Mouse (Mus musculus): ENCODE data around the gene Slc25a22. TPM values are rescaled to one million over a fixed set of nuclear protein-coding genes. Genes with fewer than 3 reads are reported as not detected.

Slc25a22 gene
- total and polyA plus RNA-seq, 3 experiments, result 6.5 to 31.5 (median 16.1) TPM

DNA sequence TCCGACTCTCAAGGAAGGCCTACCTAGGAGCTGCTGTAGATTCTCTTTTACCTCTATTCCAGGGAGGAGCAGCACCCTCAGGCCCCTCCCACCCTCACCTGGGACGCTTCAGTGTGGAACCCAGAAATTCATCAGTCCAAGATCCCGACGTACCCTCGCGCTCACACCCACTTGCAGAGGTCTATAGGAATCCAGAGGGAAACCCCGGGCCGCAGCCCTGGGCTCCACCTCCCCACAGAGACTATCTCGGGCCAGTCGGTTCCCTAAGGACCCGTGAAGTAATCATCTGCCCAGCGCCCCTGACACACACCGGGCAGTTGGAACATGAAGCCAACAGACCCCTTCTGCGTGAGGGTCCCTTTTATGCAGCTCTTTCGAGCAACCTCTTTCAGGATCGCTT is 24.4 kb downstream of the Slc25a22 start:
- DNase-seq (ENCODE audit: extremely low read depth), result no peak
- Histone ChIP-seq H3K4me1 (ENCODE audit: control insufficient read depth in 1 of 2, insufficient read depth in 2 of 2) (peaks cover 8 to 32% of the 10 kb centered on the region in 2 experiments), H3K4me3 (replicated peaks in 1 of 3; ENCODE audit: low read depth in 2 of 3, low read length in 2 of 3, poor library complexity in 1 of 3) (peak overlapping the region; percentile 69 to 89 (median 79)), H3K4me2 (ENCODE audit: insufficient read depth, low read depth, poor library complexity, severe bottlenecking) (peak overlapping the region; percentile 75), H3K27ac (ENCODE audit: insufficient read depth, low read depth) (no peak overlapping the region), H3K27me3 (replicated peaks) (no peaks in the 10 kb centered on the region), H3K79me2 (replicated peaks; ENCODE audit: control insufficient read depth, extremely low read depth, insufficient read depth, poor library complexity, severe bottlenecking) (no peaks in the 10 kb centered on the region), H3K36me3 (replicated peaks in 1 of 2; ENCODE audit: control insufficient read depth in 1 of 2, insufficient read depth in 1 of 2, low read length in 1 of 2) (peaks cover 22 to 37% of the 10 kb centered on the region in 2 experiments), H3K9me3 (replicated peaks; ENCODE audit: low read length) (no peaks in the 10 kb centered on the region), H3K9ac (ENCODE audit: insufficient read depth, low read depth) (peak overlapping the region; percentile 75)
- TF ChIP-seq ZNF384 (IDR thresholded peaks at IDR 0.05; ENCODE audit: low read depth, low read length), result no peak
- no peak for TF ChIP-seq POLR2A (IDR thresholded peaks at IDR 0.05; ENCODE audit: low read depth, low read length)
- TF ChIP-seq EP300 (IDR thresholded peaks at IDR 0.05; ENCODE audit: low read length), result no peak
- no peak for TF ChIP-seq ELF1 (IDR thresholded peaks at IDR 0.05; ENCODE audit: low read depth, low read length)
- TF ChIP-seq JUN (IDR thresholded peaks at IDR 0.05; ENCODE audit: insufficient read depth, low read depth, low read length), result no peak
- no peak for TF ChIP-seq TCF12 (IDR thresholded peaks at IDR 0.05; ENCODE audit: low read depth, low read length)
- in situ Hi-C loops (cut with MboI; ENCODE audit: low pct_ligation_motif_present, low pct_unique_long_range_greater_than_20kb, low sequenced_read_pairs) (loop anchor here (5.0 kb wide), 1 partner anchor 39 kb away; no protein-coding TSS in a partner anchor), dilution Hi-C loops (cut with MboI; ENCODE audit: extremely low pct_ligation_motif_present, extremely low pct_unique_long_range_greater_than_20kb, low sequenced_read_pairs) (no loop called here)

DNA sequence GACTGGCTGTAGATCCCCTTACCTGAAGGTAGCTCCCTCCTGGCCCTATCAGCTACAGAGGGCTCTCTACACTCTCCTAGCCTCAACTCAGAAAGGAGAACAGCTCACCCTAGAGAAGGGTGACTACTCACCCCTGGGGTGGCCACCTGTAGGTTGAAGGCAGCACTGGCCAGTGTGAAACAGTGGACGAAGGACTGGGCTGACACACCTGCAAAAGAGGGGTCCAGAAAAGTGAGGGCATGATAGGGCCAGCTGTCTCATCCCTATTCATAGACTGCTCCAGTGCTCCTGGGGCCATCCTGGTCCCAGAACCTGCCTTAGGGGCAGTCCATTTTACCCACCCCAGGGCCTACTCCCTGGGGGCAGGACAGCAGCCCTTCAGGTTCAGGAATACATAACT is 26.0 kb downstream of the Slc25a22 start:
- Histone ChIP-seq H3K4me1 (ENCODE audit: control insufficient read depth in 1 of 2, insufficient read depth in 2 of 2) (peaks cover 5 to 23% of the 10 kb centered on the region in 2 experiments), H3K27ac (ENCODE audit: insufficient read depth, low read depth) (no peak overlapping the region), H3K9me3 (replicated peaks; ENCODE audit: low read length) (no peaks in the 10 kb centered on the region), H3K4me2 (ENCODE audit: insufficient read depth, low read depth, poor library complexity, severe bottlenecking) (no peak overlapping the region), H3K27me3 (replicated peaks) (no peaks in the 10 kb centered on the region), H3K4me3 (replicated peaks in 1 of 3; ENCODE audit: low read depth in 2 of 3, low read length in 2 of 3, poor library complexity in 1 of 3) (no peak overlapping the region), H3K36me3 (replicated peaks in 1 of 2; ENCODE audit: control insufficient read depth in 1 of 2, insufficient read depth in 1 of 2, low read length in 1 of 2) (peaks cover 28 to 42% of the 10 kb centered on the region in 2 experiments), H3K79me2 (replicated peaks; ENCODE audit: control insufficient read depth, extremely low read depth, insufficient read depth, poor library complexity, severe bottlenecking) (no peaks in the 10 kb centered on the region), H3K9ac (ENCODE audit: insufficient read depth, low read depth) (no peak overlapping the region)
- dilution Hi-C loops (cut with MboI; ENCODE audit: extremely low pct_ligation_motif_present, extremely low pct_unique_long_range_greater_than_20kb, low sequenced_read_pairs), result no loop called here
- in situ Hi-C loops (cut with MboI; ENCODE audit: low pct_ligation_motif_present, low pct_unique_long_range_greater_than_20kb, low sequenced_read_pairs), result loop anchor here (5.0 kb wide), 1 partner anchor 41 kb away; no protein-coding TSS in a partner anchor
- no peak for DNase-seq (ENCODE audit: extremely low read depth)
- TF ChIP-seq SMC3 (IDR thresholded peaks at IDR 0.05; ENCODE audit: low read depth, low read length), result no peak
- no peak for TF ChIP-seq SIN3A (IDR thresholded peaks at IDR 0.05; ENCODE audit: low read length)
- no peak for TF ChIP-seq HCFC1 (IDR thresholded peaks at IDR 0.05; ENCODE audit: low read depth, low read length)
- no peak for TF ChIP-seq PAX5 (IDR thresholded peaks at IDR 0.05; ENCODE audit: low read length)

DNA sequence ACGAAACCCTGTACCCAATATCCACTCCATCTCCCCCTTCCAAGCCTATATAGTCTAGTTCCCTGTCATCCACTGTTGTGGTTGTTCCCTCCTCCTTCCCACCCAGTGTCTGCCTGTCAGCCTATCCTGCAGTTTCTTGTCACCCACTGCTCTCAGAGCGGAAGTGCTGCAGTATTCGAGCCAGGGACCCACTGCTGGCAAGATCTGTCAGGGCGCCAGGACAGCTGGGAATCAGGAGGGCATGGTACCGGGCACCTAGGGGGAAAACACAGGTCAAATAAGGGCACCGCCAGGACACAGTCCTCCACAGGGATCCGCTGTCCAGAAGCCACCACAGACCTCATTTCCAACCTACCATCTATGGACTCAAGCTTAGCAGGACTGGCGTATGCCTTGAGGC is 27.1 kb downstream of the Slc25a22 start:
- Histone ChIP-seq H3K4me1 (ENCODE audit: control insufficient read depth in 1 of 2, insufficient read depth in 2 of 2) (peaks cover 5 to 23% of the 10 kb centered on the region in 2 experiments), H3K4me3 (replicated peaks in 1 of 3; ENCODE audit: low read depth in 2 of 3, low read length in 2 of 3, poor library complexity in 1 of 3) (no peak overlapping the region), H3K4me2 (ENCODE audit: insufficient read depth, low read depth, poor library complexity, severe bottlenecking) (no peak overlapping the region), H3K27me3 (replicated peaks) (no peaks in the 10 kb centered on the region), H3K9me3 (replicated peaks; ENCODE audit: low read length) (no peaks in the 10 kb centered on the region), H3K9ac (ENCODE audit: insufficient read depth, low read depth) (no peak overlapping the region), H3K36me3 (replicated peaks in 1 of 2; ENCODE audit: control insufficient read depth in 1 of 2, insufficient read depth in 1 of 2, low read length in 1 of 2) (peaks cover 28 to 46% of the 10 kb centered on the region in 2 experiments), H3K79me2 (replicated peaks; ENCODE audit: control insufficient read depth, extremely low read depth, insufficient read depth, poor library complexity, severe bottlenecking) (no peaks in the 10 kb centered on the region), H3K27ac (ENCODE audit: insufficient read depth, low read depth) (no peak overlapping the region)
- DNase-seq (ENCODE audit: extremely low read depth), result no peak
- dilution Hi-C loops (cut with MboI; ENCODE audit: extremely low pct_ligation_motif_present, extremely low pct_unique_long_range_greater_than_20kb, low sequenced_read_pairs) (no loop called here), in situ Hi-C loops (cut with MboI; ENCODE audit: low pct_ligation_motif_present, low pct_unique_long_range_greater_than_20kb, low sequenced_read_pairs) (loop anchor here (5.0 kb wide), 1 partner anchor 42 kb away; no protein-coding TSS in a partner anchor)
- no peak for TF ChIP-seq USF2 (conservative IDR thresholded peaks at IDR 0.05; ENCODE audit: low read depth, low read length)
- TF ChIP-seq MAZ (IDR thresholded peaks at IDR 0.05; ENCODE audit: low read depth, low read length), result no peak
- TF ChIP-seq MXI1 (IDR thresholded peaks at IDR 0.05; ENCODE audit: low read depth, low read length), result no peak
- no peak for TF ChIP-seq HCFC1 (IDR thresholded peaks at IDR 0.05; ENCODE audit: low read depth, low read length)
- TF ChIP-seq ZMIZ1 (IDR thresholded peaks at IDR 0.05; ENCODE audit: low read depth, low read length), result no peak
- TF ChIP-seq NELFE (IDR thresholded peaks at IDR 0.05; ENCODE audit: low read depth, low read length), result no peak
- TF ChIP-seq KAT2A (IDR thresholded peaks at IDR 0.05; ENCODE audit: insufficient replicate concordance, low read length), result no peak
- no peak for TF ChIP-seq RCOR1 (conservative IDR thresholded peaks at IDR 0.05; ENCODE audit: low read depth, low read length)
- no peak for TF ChIP-seq JUND (conservative IDR thresholded peaks at IDR 0.05; ENCODE audit: low read depth, low read length)
- TF ChIP-seq JUN (IDR thresholded peaks at IDR 0.05; ENCODE audit: insufficient read depth, low read depth, low read length), result no peak
- TF ChIP-seq UBTF (IDR thresholded peaks at IDR 0.05; ENCODE audit: low read depth, low read length), result no peak
- TF ChIP-seq MYC (IDR thresholded peaks at IDR 0.05; ENCODE audit: low read depth, low read length), result no peak
- TF ChIP-seq IRF4 (IDR thresholded peaks at IDR 0.05; ENCODE audit: low read depth, low read length), result no peak

Data from CH12.LX (cell line).